In the genomic region with DNA sequence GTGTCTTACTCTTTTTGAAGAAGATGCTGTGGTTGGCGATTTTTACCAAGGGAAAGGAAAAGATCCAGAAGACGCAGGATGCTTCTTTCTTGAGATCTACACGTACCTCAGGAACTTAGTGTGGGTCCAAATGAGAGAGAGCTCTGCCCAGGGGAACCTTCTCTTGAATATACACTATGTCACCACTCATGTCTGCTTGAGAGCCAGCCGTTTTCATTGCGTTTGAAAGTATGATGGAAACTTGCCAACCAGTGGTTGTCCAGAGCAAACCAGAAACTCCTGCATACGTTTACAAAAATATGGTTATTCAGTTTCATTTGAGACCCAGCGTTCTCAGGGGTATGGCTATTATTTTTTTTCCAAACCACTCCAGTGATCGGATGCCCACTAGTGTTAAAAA, we compare ENCODE assay signal across 23 mouse cellular contexts. TPM values are rescaled to one million over a fixed set of nuclear protein-coding genes. Genes with fewer than 3 reads are reported as not detected.
DNase-seq lines count a peak whose midpoint lies in the region; ATAC-seq and TF ChIP-seq lines count a peak whose summit lies in the region.
"Had no signal": no experiment of that assay in that cellular context is flagged by ENCODE, and none has a peak within 500 bp of the region (broad histone marks: within the 10 kb centered on the region; RNA-seq: fewer than 3 reads in every experiment).

No protein-coding gene starts in this region.

- TF ChIP-seq CTCF in lung, embryonic 14.5 days (IDR thresholded peaks at IDR 0.05; ENCODE audit: low read depth) = no peak
- no peak for TF ChIP-seq CTCF in lung, adult 2 months (IDR thresholded peaks at IDR 0.05; ENCODE audit: insufficient read depth, low read length)
- no peak for TF ChIP-seq CTCF in lung, postnatal 0 days (IDR thresholded peaks at IDR 0.05)

- no peak overlapping the region for H3K4me3 ChIP-seq in lung, embryonic 14.5 days (ENCODE audit: low read depth, low read length)
- H3K4me3 ChIP-seq in lung, embryonic 15.5 days = no peak overlapping the region
- no peak overlapping the region for H3K4me3 ChIP-seq in lung, embryonic 16.5 days (ENCODE audit: low read length)
- H3K4me3 ChIP-seq in lung, adult 2 months (replicated peaks; ENCODE audit: extremely low read depth, low read depth, low read length) = no peak overlapping the region
- H3K4me3 ChIP-seq in lung, postnatal 0 days (ENCODE audit: low read depth, low read length) = no peak overlapping the region

- no peaks in the 10 kb centered on the region for H3K36me3 ChIP-seq in lung, embryonic 14.5 days (ENCODE audit: insufficient read depth)
- no peaks in the 10 kb centered on the region for H3K36me3 ChIP-seq in lung, embryonic 15.5 days
- no peaks in the 10 kb centered on the region for H3K36me3 ChIP-seq in lung, embryonic 16.5 days (ENCODE audit: control insufficient read depth, insufficient read depth, low read length)
- H3K36me3 ChIP-seq in lung, postnatal 0 days (ENCODE audit: insufficient read depth, low read length) = no peaks in the 10 kb centered on the region
- H3K36me3 ChIP-seq: G1E had no signal

- no peaks in the 10 kb centered on the region for H3K9me3 ChIP-seq in lung, embryonic 14.5 days (ENCODE audit: low read depth, low read length)
- H3K9me3 ChIP-seq in lung, embryonic 15.5 days = no peaks in the 10 kb centered on the region
- H3K9me3 ChIP-seq in lung, embryonic 16.5 days (ENCODE audit: control insufficient read depth, low read length) = no peaks in the 10 kb centered on the region
- H3K9me3 ChIP-seq in lung, postnatal 0 days (ENCODE audit: low read length) = no peaks in the 10 kb centered on the region
- H3K9me3 ChIP-seq: G1E had no signal

- H3K27ac ChIP-seq in lung, embryonic 14.5 days (ENCODE audit: low read depth) = no peak overlapping the region
- peak overlapping the region; percentile 3; the same call in 1 of the 2 replicates for H3K27ac ChIP-seq in lung, embryonic 15.5 days
- H3K27ac ChIP-seq in lung, embryonic 16.5 days (ENCODE audit: low read length) = peak overlapping the region; percentile 37
- H3K27ac ChIP-seq in lung, postnatal 0 days (ENCODE audit: low read length) = peak overlapping the region; percentile 77

- H3K4me2 ChIP-seq in lung, embryonic 14.5 days = no peak overlapping the region
- H3K4me2 ChIP-seq in lung, embryonic 15.5 days = no peak overlapping the region
- no peak overlapping the region for H3K4me2 ChIP-seq in lung, embryonic 16.5 days (ENCODE audit: low read depth, low read length)
- H3K4me2 ChIP-seq in lung, postnatal 0 days (replicated peaks; ENCODE audit: low read depth, low read length) = peak overlapping the region; percentile 8; the same call in 1 of the 2 replicates

- H3K9ac ChIP-seq in lung, embryonic 14.5 days = no peak overlapping the region
- no peak overlapping the region for H3K9ac ChIP-seq in lung, embryonic 15.5 days
- no peak overlapping the region for H3K9ac ChIP-seq in lung, embryonic 16.5 days (ENCODE audit: low read length)
- no peak overlapping the region for H3K9ac ChIP-seq in lung, postnatal 0 days (replicated peaks; ENCODE audit: low read depth)

- no peaks in the 10 kb centered on the region for H3K4me1 ChIP-seq in lung, embryonic 14.5 days (ENCODE audit: insufficient read depth)
- no peaks in the 10 kb centered on the region for H3K4me1 ChIP-seq in lung, embryonic 15.5 days
- no peaks in the 10 kb centered on the region for H3K4me1 ChIP-seq in lung, embryonic 16.5 days (replicated peaks; ENCODE audit: control insufficient read depth, insufficient read depth, low read length)
- H3K4me1 ChIP-seq in lung, adult 2 months (ENCODE audit: control insufficient read depth, insufficient read depth, low read length) = no peaks in the 10 kb centered on the region; the same call in 1 of the 2 replicates
- no peaks in the 10 kb centered on the region; the same call in 1 of the 2 replicates for H3K4me1 ChIP-seq in lung, postnatal 0 days (ENCODE audit: insufficient read depth, low read depth, low read length)

- TF ChIP-seq EP300 in lung, postnatal 0 days (IDR thresholded peaks at IDR 0.05) = no peak

- H3K27me3 ChIP-seq in lung, embryonic 14.5 days (ENCODE audit: insufficient read depth, low read length) = no peaks in the 10 kb centered on the region
- H3K27me3 ChIP-seq in lung, embryonic 15.5 days = no peaks in the 10 kb centered on the region
- H3K27me3 ChIP-seq in lung, embryonic 16.5 days (ENCODE audit: control insufficient read depth, insufficient read depth, low read depth, low read length) = no peaks in the 10 kb centered on the region
- H3K27me3 ChIP-seq in lung, postnatal 0 days (replicated peaks; ENCODE audit: insufficient read depth, low read length) = no peaks in the 10 kb centered on the region
- H3K27me3 ChIP-seq: CH12.LX, Patski had no signal

- WGBS in lung, embryonic 14.5 days = 70% methylated on average over 8 of the region's 8 CpGs
- WGBS in lung, embryonic 15.5 days = 61% methylated on average over 8 of the region's 8 CpGs
- 58% methylated on average over 8 of the region's 8 CpGs for WGBS in lung, embryonic 16.5 days
- WGBS in lung, adult 2 months = 58% methylated on average over 8 of the region's 8 CpGs
- 52% methylated on average over 8 of the region's 8 CpGs for WGBS in lung, postnatal 0 days

- ATAC-seq in lung, embryonic 14.5 days (ENCODE audit: insufficient read depth) = no peak
- no peak for ATAC-seq in lung, embryonic 15.5 days (ENCODE audit: borderline replicate concordance, extremely low read depth, low FRiP score, low TSS enrichment)
- ATAC-seq in lung, embryonic 16.5 days (ENCODE audit: low read depth) = peak; percentile 66
- peak; percentile 66 for ATAC-seq in lung, postnatal 0 days
- ATAC-seq: activated CD4-positive, CD25-positive, alpha-beta regulatory T cell, adult 4 months; CD4-positive, CD25-positive, alpha-beta regulatory T cell, adult 4 months; Patski had no signal

- TF ChIP-seq POLR2A in lung, adult 2 months (IDR thresholded peaks at IDR 0.05; ENCODE audit: borderline replicate concordance, extremely low read depth, low read depth, low read length) = no peak

- peak; percentile 14 for DNase-seq in lung, embryonic 14.5 days
- no peak for DNase-seq in lung, adult 18-20 months
- no peak for DNase-seq in lung, postnatal 36 days
- DNase-seq in lung, adult 2 months = no peak
- DNase-seq in lung, postnatal 0 days (ENCODE audit: low spot score) = peak; percentile 76
- DNase-seq in lung, postnatal 14 days = no peak
- DNase-seq: adrenal gland, adult 2 months; adrenal gland, adult 8-10 months; adrenal gland, postnatal 10 days; adrenal gland, postnatal 14 days; adrenal gland, postnatal 25 days; adrenal gland, postnatal 36 days; B cell, adult 2 months; cerebellum, adult 11 months; cerebellum, adult 11-12 months had no signal

RNA-seq across cellular contexts. Expression of gene Daw1, which starts 18.0 kb away (rescaled TPM):
- polyA plus RNA-seq in lung, embryonic 14.5 days (2014; fragmentation: Nextera tagmentation; extraction: Ambion mirVana) = 0.20 TPM in 1 of 2 replicates, not detected in the other
- polyA plus RNA-seq in lung, embryonic 15.5 days (2015; fragmentation: Nextera tagmentation; extraction: Ambion mirVana) = 0.36 and 0.78 TPM in 2 replicates
- 1.3 and 1.7 TPM in 2 replicates for polyA plus RNA-seq in lung, embryonic 16.5 days (2015; fragmentation: Nextera tagmentation; extraction: Ambion mirVana)
- 1.5 and 2.1 TPM in 2 replicates for polyA plus RNA-seq in lung, adult 2 months (2012; rRNA removed)
- polyA plus RNA-seq in lung, postnatal 0 days (2015; fragmentation: Nextera tagmentation; extraction: Ambion mirVana) = 1.1 and 2.3 TPM in 2 replicates
- polyA plus RNA-seq: adrenal gland, adult 2 months; C2C12; CD4-positive, CD25-positive, alpha-beta regulatory T cell, adult 4 months; G1E had no signal

RNA-seq across cellular contexts. Expression of gene Ccl20, which starts 24.9 kb away (rescaled TPM):
- 0.18 TPM in 1 of 2 replicates, not detected in the other for polyA plus RNA-seq in lung, embryonic 14.5 days (2014; fragmentation: Nextera tagmentation; extraction: Ambion mirVana)
- not detected in 2 replicates for polyA plus RNA-seq in lung, embryonic 15.5 days (2015; fragmentation: Nextera tagmentation; extraction: Ambion mirVana)
- polyA plus RNA-seq in lung, embryonic 16.5 days (2015; fragmentation: Nextera tagmentation; extraction: Ambion mirVana) = not detected in 2 replicates
- polyA plus RNA-seq in lung, adult 2 months (2012; rRNA removed) = 0.32 and 0.42 TPM in 2 replicates
- 0.37 and 41.3 TPM in 2 replicates for polyA plus RNA-seq in lung, postnatal 0 days (2015; fragmentation: Nextera tagmentation; extraction: Ambion mirVana)
- polyA plus RNA-seq: adrenal gland, adult 2 months; C2C12; G1E had no signal

Comparison
In these comparisons a context has a peak if more than half of its experiments do, and no peak if none do; other contexts are left out.
1. ATAC-seq: peak in lung, embryonic 16.5 days (single experiment) and lung, postnatal 0 days (single experiment); none in lung, embryonic 14.5 days (single experiment) and lung, embryonic 15.5 days (single experiment).
2. DNase-seq: peak in lung, embryonic 14.5 days (single experiment) and lung, postnatal 0 days (single experiment); none in lung, adult 18-20 months (0 of 2), lung, postnatal 36 days (single experiment), lung, adult 2 months (single experiment) and lung, postnatal 14 days (single experiment).